Mouse (Mus musculus): ENCODE measurements around the gene Bcl11a. TPM values are rescaled to one million over a fixed set of nuclear protein-coding genes. Genes with fewer than 3 reads are reported as not detected.

Bcl11a gene
- polyA plus RNA-seq, 1 experiment from 2014 or later: 101 TPM

DNA sequence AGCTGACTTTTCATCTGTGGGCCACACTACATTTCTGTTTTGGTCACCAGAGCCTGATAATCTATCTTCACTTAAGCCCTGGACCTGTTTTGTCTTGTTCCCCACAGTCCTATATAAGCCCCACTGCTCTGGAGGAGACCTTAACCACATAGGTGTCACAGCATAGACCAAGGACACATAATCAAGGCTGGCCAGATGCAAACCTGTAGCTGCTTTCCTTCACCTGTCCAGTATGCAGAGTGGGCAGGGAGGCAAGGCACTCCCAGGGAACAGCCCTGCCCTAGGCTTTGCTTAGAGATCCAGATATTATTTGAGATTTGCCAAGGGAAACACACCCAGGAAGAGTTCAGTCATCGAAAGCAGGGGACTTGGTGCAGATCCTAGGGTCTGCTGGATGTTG lies 125.6 kb downstream of the Bcl11a start:
- H3K27me3 ChIP-seq (ENCODE audit: control insufficient read depth, insufficient read depth, low read length): no peaks in the 10 kb centered on the region
- no peaks in the 10 kb centered on the region for H3K36me3 ChIP-seq (ENCODE audit: control insufficient read depth, insufficient read depth, low read length)
- no peak overlapping the region for H3K4me3 ChIP-seq (ENCODE audit: low read depth, low read length)
- WGBS: 89% methylated on average over 1 of the region's 1 CpGs
- ATAC-seq (replicated peaks; ENCODE audit: low FRiP score): no peak
- H3K9me3 ChIP-seq (ENCODE audit: control insufficient read depth, low read length): no peaks in the 10 kb centered on the region
- no peak overlapping the region for H3K27ac ChIP-seq (ENCODE audit: low read depth, low read length)
- no peak overlapping the region for H3K9ac ChIP-seq (ENCODE audit: low read length)
- H3K4me2 ChIP-seq (ENCODE audit: low read depth, low read length, severe bottlenecking): no peak overlapping the region
- H3K4me1 ChIP-seq (replicated peaks; ENCODE audit: control insufficient read depth, insufficient read depth, low read length): peaks cover 2% of the 10 kb centered on the region; the same call in 1 of the 2 replicates
- no peak for DNase-seq (ENCODE audit: low spot score)

DNA sequence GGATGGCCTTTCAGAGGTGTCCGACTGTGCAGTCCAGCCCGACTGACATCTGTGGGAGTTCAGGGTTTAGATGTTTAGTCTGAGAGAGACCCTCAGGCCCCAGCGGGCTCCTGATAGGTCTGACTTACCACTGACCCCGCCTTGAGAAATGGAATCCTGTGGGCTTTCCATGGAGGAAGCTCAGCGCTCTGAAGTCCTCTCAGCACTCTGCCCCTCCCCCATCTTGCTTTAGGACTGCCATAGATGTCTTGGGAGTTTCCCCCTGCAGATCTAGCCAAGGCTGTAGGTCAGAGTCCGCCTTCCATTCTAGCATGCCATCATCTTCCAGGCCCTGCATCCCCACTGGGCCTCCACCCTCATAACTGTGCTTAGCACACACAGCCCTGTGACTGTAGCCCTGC lies 131.1 kb downstream of the Bcl11a start:
- Histone ChIP-seq H3K36me3 (ENCODE audit: control insufficient read depth, insufficient read depth, low read length) (no peaks in the 10 kb centered on the region), H3K27ac (ENCODE audit: low read depth, low read length) (no peak overlapping the region), H3K9me3 (ENCODE audit: control insufficient read depth, low read length) (no peaks in the 10 kb centered on the region), H3K4me2 (ENCODE audit: low read depth, low read length, severe bottlenecking) (no peak overlapping the region), H3K4me1 (replicated peaks; ENCODE audit: control insufficient read depth, insufficient read depth, low read length) (0 out of 2 replicates have a peak, but pooled peaks cover 2% of the 10 kb centered on the region), H3K27me3 (ENCODE audit: control insufficient read depth, insufficient read depth, low read length) (no peaks in the 10 kb centered on the region), H3K4me3 (ENCODE audit: low read depth, low read length) (no peak overlapping the region), H3K9ac (ENCODE audit: low read length) (no peak overlapping the region)
- no peak for ATAC-seq (replicated peaks; ENCODE audit: low FRiP score)
- 63% methylated on average over 6 of the region's 6 CpGs for WGBS
- no peak for DNase-seq (ENCODE audit: low spot score)

DNA sequence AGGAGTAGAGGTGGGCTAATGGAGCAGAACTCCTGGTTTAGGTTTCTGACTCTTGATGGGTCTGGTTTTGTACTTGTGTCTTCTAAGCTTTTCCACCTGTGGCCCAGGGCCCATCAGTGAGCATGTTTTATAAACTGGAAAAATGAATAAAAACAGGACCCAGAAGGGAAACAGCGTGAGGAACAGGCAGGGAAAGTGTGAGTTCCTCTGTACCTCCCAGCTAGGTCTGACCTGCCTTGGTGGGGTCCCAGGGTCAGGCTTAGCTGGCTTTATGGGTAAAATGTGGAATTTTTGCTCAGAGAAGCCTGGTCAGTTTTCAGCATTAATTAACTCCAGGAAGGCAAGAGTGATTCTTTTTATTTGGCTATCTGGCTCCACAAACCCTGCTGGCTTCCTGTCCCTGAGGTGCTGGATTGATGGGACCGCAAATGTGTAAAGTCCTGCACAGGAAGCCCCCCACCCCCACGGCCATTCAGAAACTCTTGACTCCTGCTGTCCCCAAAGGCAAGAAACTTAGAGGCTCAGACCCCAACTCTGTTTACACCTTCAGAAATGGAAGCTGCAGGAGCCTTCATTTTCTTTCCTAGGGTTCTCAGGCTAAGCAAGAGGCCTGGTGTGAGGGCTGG lies 136.8 kb downstream of the Bcl11a start:
- no peak overlapping the region for H3K9ac ChIP-seq (ENCODE audit: low read length)

DNA sequence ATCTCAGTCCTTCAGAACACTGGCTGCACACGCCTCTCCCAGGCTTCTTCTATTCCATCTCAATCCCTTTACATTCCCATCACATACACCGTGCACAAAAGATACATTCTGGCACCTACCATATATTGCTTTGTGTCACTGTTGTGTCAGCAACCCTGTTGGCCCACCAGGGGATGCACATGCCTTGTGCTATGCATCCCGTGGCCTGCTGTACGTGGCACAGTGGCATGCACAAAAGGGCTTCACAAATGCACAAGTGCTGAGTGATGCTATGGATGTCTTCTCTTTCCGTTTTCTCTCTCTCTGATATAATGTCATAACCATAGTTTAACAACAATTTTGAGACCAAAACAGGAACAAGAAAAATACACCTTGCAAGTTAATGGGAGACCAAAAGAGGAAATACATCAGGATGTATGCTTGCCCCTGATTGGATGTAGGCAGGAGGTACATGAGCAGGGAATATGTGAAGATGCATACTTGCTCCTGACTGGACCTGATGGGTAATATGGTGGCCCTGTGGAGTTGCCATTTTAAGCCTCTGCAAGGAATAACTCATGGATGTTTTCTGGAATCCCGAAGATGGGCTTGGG lies 140.0 kb downstream of the Bcl11a start:
- 92% methylated on average over 6 of the region's 6 CpGs for WGBS
- no peaks in the 10 kb centered on the region for H3K36me3 ChIP-seq (ENCODE audit: control insufficient read depth, insufficient read depth, low read length)
- ATAC-seq (replicated peaks; ENCODE audit: low FRiP score) (no peak), DNase-seq (ENCODE audit: low spot score) (no peak)
- no peak overlapping the region for H3K4me2 ChIP-seq (ENCODE audit: low read depth, low read length, severe bottlenecking)
- no peaks in the 10 kb centered on the region for H3K27me3 ChIP-seq (ENCODE audit: control insufficient read depth, insufficient read depth, low read length)
- H3K4me3 ChIP-seq (ENCODE audit: low read depth, low read length): no peak overlapping the region
- H3K9me3 ChIP-seq (ENCODE audit: control insufficient read depth, low read length): no peaks in the 10 kb centered on the region
- no peaks in the 10 kb centered on the region for H3K4me1 ChIP-seq (replicated peaks; ENCODE audit: control insufficient read depth, insufficient read depth, low read length)
- H3K27ac ChIP-seq (ENCODE audit: low read depth, low read length): no peak overlapping the region
- H3K9ac ChIP-seq (ENCODE audit: low read length): no peak overlapping the region

More for the DNA sequence above, 136.8 kb downstream of the Bcl11a start:
- DNase-seq (ENCODE audit: low spot score) (no peak), ATAC-seq (replicated peaks; ENCODE audit: low FRiP score) (no peak)
- Histone ChIP-seq H3K27me3 (ENCODE audit: control insufficient read depth, insufficient read depth, low read length) (no peaks in the 10 kb centered on the region), H3K36me3 (ENCODE audit: control insufficient read depth, insufficient read depth, low read length) (no peaks in the 10 kb centered on the region), H3K4me3 (ENCODE audit: low read depth, low read length) (no peak overlapping the region), H3K27ac (ENCODE audit: low read depth, low read length) (no peak overlapping the region), H3K9me3 (ENCODE audit: control insufficient read depth, low read length) (no peaks in the 10 kb centered on the region), H3K4me2 (ENCODE audit: low read depth, low read length, severe bottlenecking) (no peak overlapping the region), H3K4me1 (replicated peaks; ENCODE audit: control insufficient read depth, insufficient read depth, low read length) (no peaks in the 10 kb centered on the region)
- 71% methylated on average over 3 of the region's 3 CpGs for WGBS

DNA sequence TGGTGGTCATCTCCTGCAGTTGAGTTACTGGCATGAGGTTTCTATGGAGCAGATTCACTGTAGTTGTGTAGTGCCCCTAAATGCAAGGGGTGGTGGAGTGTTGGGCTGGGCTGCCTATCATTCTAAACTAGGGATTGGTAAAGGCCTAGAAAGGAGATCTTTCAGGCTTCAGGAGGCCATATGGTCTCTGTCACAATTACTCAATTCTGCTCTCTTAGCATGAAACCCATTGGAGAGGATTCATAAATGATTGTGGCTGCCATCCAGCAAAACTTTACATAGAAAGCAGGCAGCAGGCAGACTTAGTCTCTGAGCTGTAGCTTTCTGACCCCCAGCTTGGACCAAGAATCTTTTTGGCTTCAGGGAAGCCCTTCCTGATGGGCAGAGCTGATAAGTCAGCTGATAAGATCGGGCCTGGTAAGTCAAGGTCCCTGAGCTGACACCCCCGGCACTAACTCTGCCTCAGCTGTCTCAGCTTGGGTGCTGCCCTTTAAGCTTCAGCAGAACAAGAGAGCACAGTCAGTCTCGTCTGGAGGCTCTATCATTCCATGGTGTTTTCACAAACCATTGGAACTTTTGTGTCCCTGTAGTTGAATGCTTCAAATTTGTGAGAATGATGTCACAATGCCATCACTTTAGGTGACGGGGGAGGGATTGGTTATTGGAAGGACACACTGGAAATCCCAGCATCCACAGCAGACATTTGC lies 143.9 kb downstream of the Bcl11a start:
- no peaks in the 10 kb centered on the region for H3K4me1 ChIP-seq (replicated peaks; ENCODE audit: control insufficient read depth, insufficient read depth, low read length)
- H3K27ac ChIP-seq (ENCODE audit: low read depth, low read length): no peak overlapping the region
- no peak for ATAC-seq (replicated peaks; ENCODE audit: low FRiP score)
- no peaks in the 10 kb centered on the region for H3K27me3 ChIP-seq (ENCODE audit: control insufficient read depth, insufficient read depth, low read length)
- no peak overlapping the region for H3K4me3 ChIP-seq (ENCODE audit: low read depth, low read length)
- DNase-seq (ENCODE audit: low spot score): no peak
- no peaks in the 10 kb centered on the region for H3K9me3 ChIP-seq (ENCODE audit: control insufficient read depth, low read length)
- no peak overlapping the region for H3K9ac ChIP-seq (ENCODE audit: low read length)
- WGBS: 79% methylated on average over 4 of the region's 4 CpGs
- H3K4me2 ChIP-seq (ENCODE audit: low read depth, low read length, severe bottlenecking): no peak overlapping the region
- H3K36me3 ChIP-seq (ENCODE audit: control insufficient read depth, insufficient read depth, low read length): no peaks in the 10 kb centered on the region

Other genes starting within 250 kb of the Bcl11a start
- gene Papolg, start 182.8 kb upstream of the Bcl11a start, polyA plus RNA-seq (2014; fragmentation: Nextera tagmentation; extraction: Ambion mirVana): 25.1 and 25.6 TPM in 2 replicates
- gene A830031A19Rik, start 3.0 kb upstream of the Bcl11a start, polyA plus RNA-seq (2014; fragmentation: Nextera tagmentation; extraction: Ambion mirVana): not detected in 2 replicates